Mouse (Mus musculus) liver, embryonic 14.5 days (tissue): ENCODE data around the gene Zmym6. TPM values are rescaled to one million over a fixed set of nuclear protein-coding genes. Genes with fewer than 3 reads are reported as not detected.

Experiments
- ATAC-seq: fragments of 200-750 bp; cut with Nextera tagmentation; 2 replicates; pipeline ENCODE4 v1.8.0; 2017; ENCODE audit warnings: moderate number of reproducible peaks, mild to moderate bottlenecking, moderate library complexity; ENCODE audit not compliant: insufficient read depth
- DNase-seq, 3 experiments: peaks; one replicate each; pipeline ENCODE4 v3.0.0-alpha.2; 2012 to 2013; ENCODE audit warnings: low read depth in 3 of 3, low spot score in 3 of 3
- H3K27ac ChIP-seq: fragments of 300-500 bp; sonication (generic); 2 replicates; pipeline ENCODE4 v1.5.1; 2014; ENCODE audit warnings: moderate library complexity, mild to moderate bottlenecking, control low read depth, inconsistent platforms
- H3K27me3 ChIP-seq: fragments of 300-500 bp; sonication (generic); 2 replicates; pipeline ENCODE4 v1.6.1; 2014; ENCODE audit warnings: mild to moderate bottlenecking, low read length, moderate library complexity; ENCODE audit not compliant: control insufficient read depth, insufficient read depth
- H3K36me3 ChIP-seq: fragments of 300-500 bp; sonication (generic); replicated peaks from 2 replicates; pipeline ENCODE4 v1.6.1; 2014; ENCODE audit warnings: low read depth; ENCODE audit not compliant: control insufficient read depth, insufficient read depth
- H3K4me1 ChIP-seq, 2 experiments: fragments of 200-500 bp in 1 of 2; fragments of 300-500 bp in 1 of 2; sonication (generic) in 1 of 2; replicated peaks; 2 replicates each; pipeline ENCODE4 v1.6.1; 2012 to 2014; ENCODE audit warnings: antibody characterized with exemption in 1 of 2, inconsistent platforms in 1 of 2, low read length in 1 of 2; ENCODE audit not compliant: control insufficient read depth in 2 of 2, insufficient read depth in 2 of 2
- H3K4me2 ChIP-seq: fragments of 300-500 bp; sonication (generic); 2 replicates; pipeline ENCODE4 v1.6.1; 2014; ENCODE audit warnings: low read depth, mild to moderate bottlenecking, control low read depth, moderate library complexity
- H3K4me3 ChIP-seq, 2 experiments: fragments of 200-500 bp in 1 of 2; fragments of 300-500 bp in 1 of 2; sonication (generic) in 1 of 2; 2 replicates each; pipeline ENCODE4 v1.5.1; 2012 to 2014; ENCODE audit warnings: low read depth in 2 of 2, low read length in 2 of 2, mild to moderate bottlenecking in 2 of 2, control low read depth in 1 of 2, inconsistent platforms in 1 of 2, moderate library complexity in 1 of 2; ENCODE audit not compliant: insufficient read depth in 1 of 2
- H3K9ac ChIP-seq: fragments of 300-500 bp; sonication (generic); replicated peaks from 2 replicates; pipeline ENCODE4 v1.6.1; 2014; ENCODE audit warnings: mild to moderate bottlenecking, control low read depth, moderate library complexity
- H3K9me3 ChIP-seq: fragments of 300-500 bp; sonication (generic); 2 replicates; pipeline ENCODE4 v1.6.1; 2016; ENCODE audit warnings: low read length, mixed read lengths; ENCODE audit not compliant: control insufficient read depth
- CTCF ChIP-seq: IDR thresholded peaks from 2 replicates; pipeline ENCODE4 v1.5.1; 2016; ENCODE audit warnings: antibody characterized with exemption, low read depth, control low read depth
- EP300 ChIP-seq: IDR thresholded peaks from 2 replicates; pipeline ENCODE4 v1.6.1; 2016; ENCODE audit warnings: antibody characterized with exemption, low read depth
- WGBS: fragments of 180-500 bp; shearing (Covaris S2); extraction: QIAGEN DNeasy Blood & Tissue Kit; methylation state at CpG from one replicate; pipeline ENCODE4 v1.1.7; 2014; ENCODE audit not compliant: insufficient replicate concordance; 5-methylcytosine and 5-hydroxymethylcytosine counted together
- polyA plus RNA-seq, 2 experiments: library from polyadenylated mRNA; depleted of rRNA in 1 of 2; stranded (reverse) in 1 of 2; unstranded in 1 of 2; fragments of >200 nt; fragmentation: Nextera tagmentation in 1 of 2; extraction: Ambion mirVana in 1 of 2; gene quantifications; 2 replicates each; pipeline versions ENCODE4 v1.2.1 to v1.2.3; 2012 to 2014

Zmym6 gene
- polyA plus RNA-seq, 2 experiments: 1.9 to 3.7 TPM

DNA sequence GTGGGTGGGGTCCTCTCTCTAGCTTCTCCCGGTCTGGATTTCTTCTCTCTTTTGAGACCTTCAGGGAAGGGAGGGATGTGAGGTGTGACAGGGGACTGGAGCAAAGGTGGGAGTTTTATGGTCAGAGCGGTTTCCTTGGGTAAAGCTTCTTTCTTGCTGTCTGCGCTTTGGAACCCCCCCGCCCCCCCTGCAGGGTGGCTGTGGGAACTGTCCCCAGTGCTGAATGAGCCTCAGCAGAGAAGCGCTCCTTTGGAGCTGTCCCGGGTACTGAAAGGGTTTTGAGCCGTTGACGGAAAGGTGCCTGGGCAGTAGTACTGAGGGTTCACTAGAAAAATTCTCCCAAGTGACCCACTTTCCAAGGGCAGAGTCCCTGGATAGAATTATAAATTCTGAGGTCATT is 96.3 kb downstream of the Zmym6 start:
- no peaks in the 10 kb centered on the region for H3K4me1 ChIP-seq
- no peak overlapping the region for H3K4me2 ChIP-seq
- TF ChIP-seq CTCF (no peak), EP300 (no peak)
- 2% methylated on average over 8 of the region's 8 CpGs for WGBS
- no peaks in the 10 kb centered on the region for H3K36me3 ChIP-seq
- no peak for ATAC-seq
- H3K27ac ChIP-seq: no peak overlapping the region
- H3K9me3 ChIP-seq: no peaks in the 10 kb centered on the region
- no peak overlapping the region for H3K4me3 ChIP-seq
- peak; percentile 20 for DNase-seq
- no peak overlapping the region for H3K9ac ChIP-seq
- H3K27me3 ChIP-seq: peaks cover 18% of the 10 kb centered on the region

Other genes starting within 250 kb of the Zmym6 start
- 2.3 and 2.8 TPM in 2 replicates for gene Zmym4, start 109.2 kb upstream of the Zmym6 start, polyA plus RNA-seq (2012; rRNA removed)
- 2.6 and 3.2 TPM in 2 replicates for gene Zmym4, start 109.2 kb upstream of the Zmym6 start, polyA plus RNA-seq (2014; fragmentation: Nextera tagmentation; extraction: Ambion mirVana)
- 36.8 and 89.3 TPM in 2 replicates for gene Sfpq, start 56.1 kb upstream of the Zmym6 start, polyA plus RNA-seq (2012; rRNA removed)
- 34.6 and 35.5 TPM in 2 replicates for gene Sfpq, start 56.1 kb upstream of the Zmym6 start, polyA plus RNA-seq (2014; fragmentation: Nextera tagmentation; extraction: Ambion mirVana)
- gene Zmym1, start 16.2 kb upstream of the Zmym6 start, polyA plus RNA-seq (2012; rRNA removed): 2.0 and 4.0 TPM in 2 replicates
- gene Zmym1, start 16.2 kb upstream of the Zmym6 start, polyA plus RNA-seq (2014; fragmentation: Nextera tagmentation; extraction: Ambion mirVana): 9.8 and 10.2 TPM in 2 replicates
- gene Tmem35b, start 46.3 kb downstream of the Zmym6 start, polyA plus RNA-seq (2012; rRNA removed): 3.2 and 3.4 TPM in 2 replicates
- gene Tmem35b, start 46.3 kb downstream of the Zmym6 start, polyA plus RNA-seq (2014; fragmentation: Nextera tagmentation; extraction: Ambion mirVana): 7.9 and 8.7 TPM in 2 replicates
- 0.28 and 0.32 TPM in 2 replicates for gene Dlgap3, start 91.8 kb downstream of the Zmym6 start, polyA plus RNA-seq (2012; rRNA removed)
- 0.23 and 0.24 TPM in 2 replicates for gene Dlgap3, start 91.8 kb downstream of the Zmym6 start, polyA plus RNA-seq (2014; fragmentation: Nextera tagmentation; extraction: Ambion mirVana)
- 11.9 and 14.5 TPM in 2 replicates for gene Smim12, start 166.4 kb downstream of the Zmym6 start, polyA plus RNA-seq (2012; rRNA removed)
- 25.7 and 27.5 TPM in 2 replicates for gene Smim12, start 166.4 kb downstream of the Zmym6 start, polyA plus RNA-seq (2014; fragmentation: Nextera tagmentation; extraction: Ambion mirVana)
- gene Gja4, start 236.7 kb downstream of the Zmym6 start, polyA plus RNA-seq (2012; rRNA removed): 2.2 and 2.4 TPM in 2 replicates
- 2.1 and 2.8 TPM in 2 replicates for gene Gja4, start 236.7 kb downstream of the Zmym6 start, polyA plus RNA-seq (2014; fragmentation: Nextera tagmentation; extraction: Ambion mirVana)